Mouse (Mus musculus) kidney, postnatal 0 days (tissue): ENCODE data around the gene Spsb3. TPM values are rescaled to one million over a fixed set of nuclear protein-coding genes. Genes with fewer than 3 reads are reported as not detected.

Experiments
- ATAC-seq: fragments of 200-750 bp; cut with Nextera tagmentation; replicated peaks from 2 replicates; pipeline ENCODE4 v1.8.0; 2017; ENCODE audit warnings: low read depth, moderate number of reproducible peaks, moderate TSS enrichment, moderate library complexity; ENCODE audit not compliant: low FRiP score
- DNase-seq: peaks from one replicate; pipeline ENCODE4 v3.0.0-alpha.2; 2016; ENCODE audit warnings: low spot score
- H3K27ac ChIP-seq: fragments of 300-500 bp; sonication (generic); 2 replicates; pipeline ENCODE4 v1.5.1; 2014; ENCODE audit warnings: mild to moderate bottlenecking
- H3K27me3 ChIP-seq: fragments of 300-500 bp; sonication (generic); 2 replicates; pipeline ENCODE4 v1.6.1; 2014; ENCODE audit warnings: low read length, mixed read lengths; ENCODE audit not compliant: insufficient read depth
- H3K36me3 ChIP-seq: fragments of 300-500 bp; sonication (generic); 2 replicates; pipeline ENCODE4 v1.6.1; 2014; ENCODE audit warnings: low read length, mixed read lengths; ENCODE audit not compliant: insufficient read depth
- H3K4me1 ChIP-seq: fragments of 300-500 bp; sonication (generic); replicated peaks from 2 replicates; pipeline ENCODE4 v1.6.1; 2014; ENCODE audit warnings: antibody characterized with exemption, low read length, mixed read lengths; ENCODE audit not compliant: insufficient read depth
- H3K4me2 ChIP-seq: fragments of 300-500 bp; sonication (generic); 2 replicates; pipeline ENCODE4 v1.6.1; 2014; ENCODE audit warnings: mild to moderate bottlenecking, low read length, moderate library complexity, mixed read lengths
- H3K4me3 ChIP-seq: fragments of 300-500 bp; sonication (generic); replicated peaks from 2 replicates; pipeline ENCODE4 v1.5.1; 2014; ENCODE audit warnings: low read depth, low read length
- H3K9ac ChIP-seq: fragments of 300-500 bp; sonication (generic); 2 replicates; pipeline ENCODE4 v1.6.1; 2014; ENCODE audit warnings: low read depth, low read length
- H3K9me3 ChIP-seq: fragments of 300-500 bp; sonication (generic); replicated peaks from 2 replicates; pipeline ENCODE4 v1.6.1; 2016; ENCODE audit warnings: low read length, inconsistent platforms, mixed read lengths
- CTCF ChIP-seq: IDR thresholded peaks from 2 replicates; pipeline ENCODE4 v1.5.1; 2016; ENCODE audit warnings: antibody characterized with exemption, low read depth, mild to moderate bottlenecking, moderate library complexity
- WGBS: fragments of 180-500 bp; shearing (Covaris S2); extraction: QIAGEN DNeasy Blood & Tissue Kit; methylation state at CpG from one replicate; pipeline ENCODE4 v1.1.7; 2014; 5-methylcytosine and 5-hydroxymethylcytosine counted together
- polyA plus RNA-seq: library from polyadenylated mRNA; unstranded; fragments of >200 nt; fragmentation: Nextera tagmentation; extraction: Ambion mirVana; gene quantifications from 2 replicates; pipeline ENCODE4 v1.2.1, GENCODE M21; 2015

Spsb3 gene
- polyA plus RNA-seq, 1 experiment from 2014 or later: 53.4 TPM

DNA sequence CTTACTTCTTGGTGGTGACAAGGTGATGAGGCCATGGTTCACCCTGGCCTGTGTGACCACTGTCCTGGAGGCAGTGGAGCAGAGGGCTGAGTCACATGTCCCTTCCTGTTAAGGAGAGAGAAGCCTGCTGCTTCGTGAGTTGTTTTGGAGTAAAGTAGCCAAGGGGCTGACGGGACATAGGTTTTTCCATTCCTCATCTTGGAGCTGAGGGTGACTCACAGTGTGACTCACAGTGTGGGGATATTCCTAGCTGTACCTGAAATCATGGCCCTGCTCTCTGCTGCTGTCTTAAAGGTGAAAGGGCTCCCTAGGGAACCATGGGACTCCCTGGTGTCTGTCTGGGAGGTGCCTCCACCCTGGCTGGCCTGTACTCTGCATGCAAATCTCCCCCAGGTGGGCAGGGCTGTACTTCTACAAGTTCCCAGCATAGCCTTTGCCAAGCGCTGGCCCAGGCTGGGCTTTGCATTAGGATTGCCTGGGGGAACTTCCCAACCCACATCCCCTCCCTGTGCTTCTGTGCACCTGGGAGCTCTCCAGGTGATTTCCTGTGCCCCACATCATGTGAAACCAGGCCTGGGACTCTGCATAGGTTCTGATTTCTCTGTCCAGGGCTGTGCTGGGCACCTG lies 30.5 kb upstream of the Spsb3 start:
- ATAC-seq (peak; percentile 25; the same call in 1 of the 2 replicates), DNase-seq (no peak)
- Histone ChIP-seq H3K9me3 (no peaks in the 10 kb centered on the region), H3K27ac (no peak overlapping the region), H3K4me2 (no peak overlapping the region), H3K36me3 (peaks cover 11% of the 10 kb centered on the region; the same call in 1 of the 2 replicates), H3K4me1 (0 out of 2 replicates have a peak, but pooled peaks cover 5% of the 10 kb centered on the region), H3K9ac (no peak overlapping the region), H3K4me3 (no peak overlapping the region), H3K27me3 (no peaks in the 10 kb centered on the region)
- TF ChIP-seq CTCF: no peak
- 91% methylated on average over 3 of the region's 3 CpGs for WGBS

DNA sequence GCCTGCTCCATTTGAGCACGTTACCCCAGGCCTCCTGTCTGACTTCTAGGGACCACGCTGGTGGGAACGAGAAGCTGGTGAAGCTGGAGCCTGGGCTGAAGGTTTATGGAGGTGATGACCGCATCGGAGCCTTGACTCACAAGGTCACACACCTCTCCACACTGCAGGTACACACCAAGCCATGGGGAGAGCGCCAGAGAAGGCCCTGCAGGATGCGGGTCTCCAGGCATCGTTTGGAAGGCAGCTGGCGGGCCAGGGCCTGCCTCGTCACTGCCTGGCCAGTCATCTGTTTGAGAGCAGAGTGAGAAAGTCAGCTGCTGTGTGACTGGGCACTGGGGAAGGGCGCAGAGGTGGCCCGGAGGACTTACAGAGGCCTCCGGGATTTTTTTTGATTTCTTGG lies 29.9 kb upstream of the Spsb3 start:
- peaks cover 17% of the 10 kb centered on the region for H3K36me3 ChIP-seq
- no peak overlapping the region for H3K9ac ChIP-seq
- ATAC-seq: no peak
- TF ChIP-seq CTCF: no peak
- H3K27me3 ChIP-seq: no peaks in the 10 kb centered on the region
- no peak overlapping the region for H3K27ac ChIP-seq
- no peak overlapping the region for H3K4me3 ChIP-seq
- 0 out of 2 replicates have a peak, but pooled peaks cover 2% of the 10 kb centered on the region for H3K4me1 ChIP-seq
- no peak for DNase-seq
- H3K9me3 ChIP-seq: no peaks in the 10 kb centered on the region
- H3K4me2 ChIP-seq: no peak overlapping the region
- WGBS: 91% methylated on average over 13 of the region's 13 CpGs

DNA sequence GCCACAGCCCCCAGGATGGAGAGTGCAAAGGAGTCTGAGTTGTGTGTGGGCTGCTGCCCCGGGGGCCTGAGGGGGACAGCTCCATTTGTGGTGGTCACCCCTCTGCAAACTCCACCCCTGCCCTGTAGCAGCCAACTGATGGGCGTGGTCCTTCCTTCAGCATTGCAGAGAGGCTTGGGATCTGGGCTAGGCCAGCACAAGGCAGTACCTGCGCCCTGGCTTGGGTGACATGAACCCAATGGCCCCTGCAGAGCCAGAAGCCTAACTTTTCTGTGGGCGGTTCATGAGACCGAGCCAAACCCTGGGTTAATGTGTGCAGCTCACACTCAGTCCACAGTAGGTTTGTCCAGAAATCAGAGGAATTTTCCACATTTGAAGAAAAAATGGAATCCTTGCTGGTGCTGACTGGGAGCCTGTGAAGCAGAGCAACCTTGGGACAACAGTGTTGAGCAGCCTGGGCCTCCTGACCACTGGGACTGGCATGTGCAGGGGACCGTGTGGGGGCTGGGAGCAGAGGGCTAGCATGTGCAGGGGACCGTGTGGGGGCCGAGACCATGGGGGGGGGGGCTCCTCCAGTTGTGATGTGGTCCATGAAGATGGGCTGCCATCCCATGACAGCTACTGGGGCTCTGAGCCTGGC lies 28.5 kb upstream of the Spsb3 start:
- ATAC-seq (peak; percentile 63), DNase-seq (no peak)
- no peak overlapping the region for H3K4me3 ChIP-seq
- H3K9ac ChIP-seq: no peak overlapping the region
- H3K9me3 ChIP-seq: no peaks in the 10 kb centered on the region
- WGBS: 81% methylated on average over 8 of the region's 8 CpGs
- no peaks in the 10 kb centered on the region for H3K27me3 ChIP-seq
- H3K4me2 ChIP-seq: no peak overlapping the region
- H3K4me1 ChIP-seq: no peaks in the 10 kb centered on the region
- no peak overlapping the region for H3K27ac ChIP-seq
- H3K36me3 ChIP-seq: peaks cover 27% of the 10 kb centered on the region
- TF ChIP-seq CTCF: no peak

DNA sequence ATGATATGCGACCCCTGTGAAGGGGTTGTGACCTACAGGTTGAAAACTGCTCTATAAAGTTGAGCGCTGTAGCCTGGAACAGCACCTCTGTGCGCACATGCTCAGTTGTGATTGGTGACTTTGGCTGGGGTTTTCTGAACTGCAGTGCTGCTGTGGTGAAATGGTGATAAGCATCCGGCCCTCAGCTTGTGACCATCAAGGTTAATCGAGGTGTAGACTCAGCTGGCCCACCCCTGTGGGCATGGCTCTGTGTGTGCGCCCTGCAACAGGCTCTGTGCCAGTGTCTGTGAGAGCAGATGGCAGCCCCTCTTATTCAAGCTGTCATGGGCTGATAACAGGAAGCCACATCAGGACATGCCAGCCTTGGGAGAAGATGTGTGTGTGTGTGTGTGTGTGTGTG lies 27.5 kb upstream of the Spsb3 start:
- peaks cover 25% of the 10 kb centered on the region for H3K36me3 ChIP-seq
- no peak overlapping the region for H3K27ac ChIP-seq
- DNase-seq: no peak
- H3K9me3 ChIP-seq: no peaks in the 10 kb centered on the region
- no peak for TF ChIP-seq CTCF
- no peak overlapping the region for H3K4me3 ChIP-seq
- 85% methylated on average over 6 of the region's 6 CpGs for WGBS
- no peak for ATAC-seq
- H3K9ac ChIP-seq: no peak overlapping the region
- no peaks in the 10 kb centered on the region for H3K27me3 ChIP-seq
- H3K4me1 ChIP-seq: no peaks in the 10 kb centered on the region
- H3K4me2 ChIP-seq: no peak overlapping the region

DNA sequence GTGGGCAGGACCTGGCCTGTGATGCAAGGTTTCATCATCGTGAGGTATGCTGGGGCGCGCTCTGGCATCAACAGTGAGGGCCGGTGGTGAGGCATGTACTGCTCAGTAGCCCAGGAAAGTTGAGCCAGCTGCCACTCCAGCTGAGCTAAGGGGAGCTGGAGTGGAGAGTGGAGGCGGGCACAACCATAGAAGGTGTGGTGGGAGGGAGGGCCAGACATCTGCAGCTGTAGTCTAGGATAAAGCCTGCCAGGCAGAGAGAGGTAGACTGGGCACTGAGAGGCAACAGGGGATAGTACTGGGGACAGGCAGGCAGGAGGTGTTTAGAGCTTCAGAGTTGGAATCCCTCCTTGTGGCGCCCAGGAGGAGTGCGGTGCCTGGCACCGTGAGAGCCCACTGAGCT lies 26.4 kb upstream of the Spsb3 start:
- H3K27me3 ChIP-seq: no peaks in the 10 kb centered on the region
- H3K9ac ChIP-seq: no peak overlapping the region
- H3K36me3 ChIP-seq: peaks cover 29% of the 10 kb centered on the region
- no peak overlapping the region for H3K4me2 ChIP-seq
- H3K4me3 ChIP-seq: no peak overlapping the region
- ATAC-seq: no peak
- no peak overlapping the region for H3K27ac ChIP-seq
- H3K4me1 ChIP-seq: no peaks in the 10 kb centered on the region
- TF ChIP-seq CTCF: no peak
- WGBS: 93% methylated on average over 8 of the region's 8 CpGs
- H3K9me3 ChIP-seq: no peaks in the 10 kb centered on the region
- no peak for DNase-seq

DNA sequence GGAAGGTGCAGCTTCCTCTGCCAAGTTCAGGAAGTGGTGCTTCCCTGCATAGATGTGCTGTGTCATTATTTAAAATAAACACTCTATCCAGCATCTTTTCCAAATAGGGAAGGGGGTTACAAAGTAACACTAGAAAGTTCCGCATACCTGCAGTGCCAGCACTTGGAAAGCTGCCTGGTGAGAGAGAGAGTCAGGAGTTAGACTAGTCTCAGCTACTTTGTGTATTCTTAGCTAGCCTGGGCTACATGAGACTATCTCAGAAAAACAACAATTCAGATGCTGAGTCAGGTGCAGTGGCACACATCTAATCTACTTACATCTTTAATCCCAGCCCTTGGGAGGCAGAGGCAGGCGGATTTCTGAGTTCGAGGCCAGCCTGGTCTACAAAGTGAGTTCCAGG lies 24.7 kb upstream of the Spsb3 start:
- WGBS: 89% methylated on average over 3 of the region's 3 CpGs
- no peak overlapping the region for H3K27ac ChIP-seq
- H3K9ac ChIP-seq: no peak overlapping the region
- H3K36me3 ChIP-seq: peaks cover 35% of the 10 kb centered on the region
- no peak overlapping the region for H3K4me3 ChIP-seq
- no peaks in the 10 kb centered on the region for H3K4me1 ChIP-seq
- DNase-seq (no peak), ATAC-seq (no peak)
- H3K27me3 ChIP-seq: no peaks in the 10 kb centered on the region
- no peak overlapping the region for H3K4me2 ChIP-seq
- no peaks in the 10 kb centered on the region for H3K9me3 ChIP-seq
- TF ChIP-seq CTCF: no peak
